Mouse (Mus musculus) ES-E14 (cell line): ENCODE data around the gene Azgp1.

Source experiments
- MAFK ChIP-seq: IDR thresholded peaks from 2 replicates; pipeline ENCODE4 v1.6.1; 2014; ENCODE audit warnings: mild to moderate bottlenecking, low read depth, low read length, inconsistent platforms; ENCODE audit not compliant: insufficient read depth
- ZC3H11A ChIP-seq: IDR thresholded peaks from 2 replicates; pipeline ENCODE4 v1.6.1; 2012; ENCODE audit warnings: low read depth, mild to moderate bottlenecking, inconsistent platforms, low read length, borderline replicate concordance
- ZNF384 ChIP-seq: IDR thresholded peaks from 2 replicates; pipeline ENCODE4 v1.6.1; 2012; ENCODE audit warnings: low read depth, low read length, inconsistent platforms

- no peak for TF ChIP-seq MAFK
- TF ChIP-seq ZNF384: no peak
- no peak for TF ChIP-seq ZC3H11A
Observed at GRCm38 (mm10) chr5:137937238-137937637, 44.1 kb upstream of the Azgp1 start.
